Mouse (Mus musculus): ENCODE data around the gene Olfr832. TPM values are rescaled to one million over a fixed set of nuclear protein-coding genes. Genes with fewer than 3 reads are reported as not detected.
"Not testable (repeated sequence)": the region's sequence is repeated elsewhere in the genome, so short reads cannot be mapped to it uniquely, and the experiment has no call there.

Olfr832 gene
- polyA plus RNA-seq (2015; fragmentation: Nextera tagmentation; extraction: Ambion mirVana): not detected in 2 replicates

- H3K4me3 ChIP-seq (ENCODE audit: low read depth, low read length); ATAC-seq; H3K4me2 ChIP-seq (ENCODE audit: low read depth, low read length); DNase-seq; H3K9ac ChIP-seq (replicated peaks); H3K27ac ChIP-seq (ENCODE audit: low read depth); H3K4me1 ChIP-seq (ENCODE audit: insufficient read depth); H3K9me3 ChIP-seq (ENCODE audit: low read length); H3K27me3 ChIP-seq (ENCODE audit: insufficient read depth, low read length); H3K36me3 ChIP-seq (replicated peaks; ENCODE audit: insufficient read depth, low read length): not testable (repeated sequence)
- WGBS (ENCODE audit: insufficient replicate concordance): 77% methylated on average over 2 of the region's 2 CpGs
Measured at GRCm38 (mm10) chr9:18936822-18937221, at the start of gene Olfr832. Olfr832 (plus strand) TSS chr9:18937122.

GRCm38 (mm10) chr9:18907699-18908098 lies 29.2 kb upstream of the Olfr832 start:
- not testable (repeated sequence) for H3K27ac ChIP-seq (ENCODE audit: low read depth); ATAC-seq; H3K4me2 ChIP-seq (ENCODE audit: low read depth, low read length); H3K9ac ChIP-seq (replicated peaks); H3K4me1 ChIP-seq (ENCODE audit: insufficient read depth); H3K4me3 ChIP-seq (ENCODE audit: low read depth, low read length); H3K9me3 ChIP-seq (ENCODE audit: low read length); H3K27me3 ChIP-seq (ENCODE audit: insufficient read depth, low read length); DNase-seq; H3K36me3 ChIP-seq (replicated peaks; ENCODE audit: insufficient read depth, low read length)
- WGBS (ENCODE audit: insufficient replicate concordance): 51% methylated on average over 2 of the region's 2 CpGs

GRCm38 (mm10) chr9:18927921-18928320 lies 9.0 kb upstream of the Olfr832 start:
- not testable (repeated sequence) for H3K36me3 ChIP-seq (replicated peaks; ENCODE audit: insufficient read depth, low read length); H3K4me3 ChIP-seq (ENCODE audit: low read depth, low read length); H3K9ac ChIP-seq (replicated peaks); H3K4me2 ChIP-seq (ENCODE audit: low read depth, low read length); H3K27me3 ChIP-seq (ENCODE audit: insufficient read depth, low read length); H3K27ac ChIP-seq (ENCODE audit: low read depth); H3K4me1 ChIP-seq (ENCODE audit: insufficient read depth); DNase-seq; H3K9me3 ChIP-seq (ENCODE audit: low read length); ATAC-seq
- WGBS (ENCODE audit: insufficient replicate concordance): 77% methylated on average over 13 of the region's 16 CpGs

- Histone ChIP-seq H3K9me3 (ENCODE audit: low read length) (no peaks in the 10 kb centered on the region), H3K4me3 (ENCODE audit: low read depth, low read length) (no peak overlapping the region), H3K36me3 (replicated peaks; ENCODE audit: insufficient read depth, low read length) (no peaks in the 10 kb centered on the region), H3K9ac (replicated peaks) (no peak overlapping the region), H3K4me2 (ENCODE audit: low read depth, low read length) (no peak overlapping the region), H3K4me1 (ENCODE audit: insufficient read depth) (no peaks in the 10 kb centered on the region), H3K27ac (ENCODE audit: low read depth) (no peak overlapping the region), H3K27me3 (ENCODE audit: insufficient read depth, low read length) (no peaks in the 10 kb centered on the region)
- ATAC-seq (no peak), DNase-seq (no peak)
- TF ChIP-seq EP300 (IDR thresholded peaks at IDR 0.05; ENCODE audit: low read depth) (no peak), CTCF (IDR thresholded peaks at IDR 0.05; ENCODE audit: low read depth) (no peak)
Measured at GRCm38 (mm10) chr9:18962021-18962420, 25.1 kb downstream of the Olfr832 start.

- WGBS (ENCODE audit: insufficient replicate concordance): 71% methylated on average over 3 of the region's 3 CpGs
- Histone ChIP-seq H3K27me3 (ENCODE audit: insufficient read depth, low read length) (no peaks in the 10 kb centered on the region), H3K4me3 (ENCODE audit: low read depth, low read length) (no peak within 1 kb of the TSS), H3K9me3 (ENCODE audit: low read length) (no peaks in the 10 kb centered on the region), H3K36me3 (replicated peaks; ENCODE audit: insufficient read depth, low read length) (no peaks in the 10 kb centered on the region), H3K4me2 (ENCODE audit: low read depth, low read length) (no peak within 1 kb of the TSS), H3K9ac (replicated peaks) (no peak within 1 kb of the TSS), H3K27ac (ENCODE audit: low read depth) (no peak within 1 kb of the TSS), H3K4me1 (ENCODE audit: insufficient read depth) (no peaks in the 10 kb centered on the region)
- TF ChIP-seq EP300 (IDR thresholded peaks at IDR 0.05; ENCODE audit: low read depth) (no peak), CTCF (IDR thresholded peaks at IDR 0.05; ENCODE audit: low read depth) (no peak)
- DNase-seq: no peak
- ATAC-seq: no peak
Measured at GRCm38 (mm10) chr9:18987690-18988089, 50.8 kb downstream of the Olfr832 start, which contains the start of gene Olfr834. Olfr834 (plus strand) TSS chr9:18987990.

Other genes with a start within 250 kb of the Olfr832 start
- not detected in 2 replicates for gene Olfr24, start 173.1 kb upstream of the Olfr832 start, polyA plus RNA-seq (2015; fragmentation: Nextera tagmentation; extraction: Ambion mirVana)
- not detected in 2 replicates for gene Olfr828, start 117.6 kb upstream of the Olfr832 start, polyA plus RNA-seq (2015; fragmentation: Nextera tagmentation; extraction: Ambion mirVana)
- gene Olfr829, start 82.2 kb upstream of the Olfr832 start, polyA plus RNA-seq (2015; fragmentation: Nextera tagmentation; extraction: Ambion mirVana): not detected in 2 replicates
- gene Olfr830, start 62.4 kb upstream of the Olfr832 start, polyA plus RNA-seq (2015; fragmentation: Nextera tagmentation; extraction: Ambion mirVana): not detected in 2 replicates
- gene Olfr834, start 50.9 kb downstream of the Olfr832 start, polyA plus RNA-seq (2015; fragmentation: Nextera tagmentation; extraction: Ambion mirVana): not detected in 2 replicates
- gene Olfr835, start 95.6 kb downstream of the Olfr832 start, polyA plus RNA-seq (2015; fragmentation: Nextera tagmentation; extraction: Ambion mirVana): not detected in 2 replicates
- not detected in 2 replicates for gene Olfr836, start 183.3 kb downstream of the Olfr832 start, polyA plus RNA-seq (2015; fragmentation: Nextera tagmentation; extraction: Ambion mirVana)
- gene Olfr837, start 199.2 kb downstream of the Olfr832 start, polyA plus RNA-seq (2015; fragmentation: Nextera tagmentation; extraction: Ambion mirVana): not detected in 2 replicates
- gene Olfr839-ps1, start 240.2 kb downstream of the Olfr832 start, polyA plus RNA-seq (2015; fragmentation: Nextera tagmentation; extraction: Ambion mirVana): not detected in 2 replicates